Mouse (Mus musculus): ENCODE results near the gene Psmb5. TPM values are rescaled to one million over a fixed set of nuclear protein-coding genes. Genes with fewer than 3 reads are reported as not detected.
A peak's percentile ranks its signal among the peaks of the same experiment; 100 is the strongest.
"Not testable (repeated sequence)": the region's sequence is repeated elsewhere in the genome, so short reads cannot be mapped to it uniquely, and the experiment has no call there.

Psmb5 gene
- polyA plus RNA-seq, 1 experiment from 2014 or later = 424 TPM

- Histone ChIP-seq H3K4me1 (no peaks in the 10 kb centered on the region), H3K9me3 (replicated peaks) (no peaks in the 10 kb centered on the region), H3K27ac (no peak overlapping the region), H3K36me3 (peaks cover 30% of the 10 kb centered on the region), H3K9ac (no peak overlapping the region), H3K27me3 (no peaks in the 10 kb centered on the region), H3K4me3 (replicated peaks) (no peak overlapping the region), H3K4me2 (no peak overlapping the region)
- 69% methylated on average over 5 of the region's 5 CpGs for WGBS
- ATAC-seq (replicated peaks; ENCODE audit: low FRiP score) = no peak
Observed at GRCm38 (mm10) chr14:54628103-54628502, 10.3 kb upstream of the Psmb5 start.

- 71% methylated on average over 10 of the region's 10 CpGs for WGBS
Observed at GRCm38 (mm10) chr14:54624976-54625375, 7.2 kb upstream of the Psmb5 start.

GRCm38 (mm10) chr14:54623334-54623733, 5.5 kb upstream of the Psmb5 start:
- no peak overlapping the region for H3K9ac ChIP-seq
- H3K4me3 ChIP-seq (replicated peaks) = no peak overlapping the region
- no peak for ATAC-seq (replicated peaks; ENCODE audit: low FRiP score)
- WGBS = 84% methylated on average over 6 of the region's 6 CpGs
- H3K27me3 ChIP-seq = no peaks in the 10 kb centered on the region
- H3K4me1 ChIP-seq = no peaks in the 10 kb centered on the region
- H3K9me3 ChIP-seq (replicated peaks) = no peaks in the 10 kb centered on the region
- H3K36me3 ChIP-seq = no peaks in the 10 kb centered on the region
- no peak overlapping the region for H3K4me2 ChIP-seq
- H3K27ac ChIP-seq = no peak overlapping the region

More at GRCm38 (mm10) chr14:54624976-54625375, 7.2 kb upstream of the Psmb5 start:
- H3K9me3 ChIP-seq (replicated peaks) = no peaks in the 10 kb centered on the region
- H3K27me3 ChIP-seq = no peaks in the 10 kb centered on the region
- no peak overlapping the region for H3K27ac ChIP-seq
- H3K4me2 ChIP-seq = no peak overlapping the region
- H3K36me3 ChIP-seq = 0 out of 2 replicates have a peak, but pooled peaks cover under 1% of the 10 kb centered on the region
- no peaks in the 10 kb centered on the region for H3K4me1 ChIP-seq
- ATAC-seq (replicated peaks; ENCODE audit: low FRiP score) = no peak
- no peak overlapping the region for H3K4me3 ChIP-seq (replicated peaks)
- H3K9ac ChIP-seq = no peak overlapping the region

GRCm38 (mm10) chr14:54621133-54621532, 3.3 kb upstream of the Psmb5 start, which contains the start of gene Psmb11:
Psmb11 (plus strand) TSS chr14:54621433.
- Histone ChIP-seq H3K4me1 (peaks cover 11% of the 10 kb centered on the region), H3K9me3 (replicated peaks) (no peaks in the 10 kb centered on the region), H3K36me3 (peaks cover 4% of the 10 kb centered on the region), H3K4me2 (no peak within 1 kb of the TSS), H3K27ac (no peak within 1 kb of the TSS), H3K4me3 (replicated peaks) (no peak within 1 kb of the TSS), H3K9ac (no peak within 1 kb of the TSS), H3K27me3 (no peaks in the 10 kb centered on the region)
- no peak for ATAC-seq (replicated peaks; ENCODE audit: low FRiP score)
- 80% methylated on average over 1 of the region's 1 CpGs for WGBS

DNA sequence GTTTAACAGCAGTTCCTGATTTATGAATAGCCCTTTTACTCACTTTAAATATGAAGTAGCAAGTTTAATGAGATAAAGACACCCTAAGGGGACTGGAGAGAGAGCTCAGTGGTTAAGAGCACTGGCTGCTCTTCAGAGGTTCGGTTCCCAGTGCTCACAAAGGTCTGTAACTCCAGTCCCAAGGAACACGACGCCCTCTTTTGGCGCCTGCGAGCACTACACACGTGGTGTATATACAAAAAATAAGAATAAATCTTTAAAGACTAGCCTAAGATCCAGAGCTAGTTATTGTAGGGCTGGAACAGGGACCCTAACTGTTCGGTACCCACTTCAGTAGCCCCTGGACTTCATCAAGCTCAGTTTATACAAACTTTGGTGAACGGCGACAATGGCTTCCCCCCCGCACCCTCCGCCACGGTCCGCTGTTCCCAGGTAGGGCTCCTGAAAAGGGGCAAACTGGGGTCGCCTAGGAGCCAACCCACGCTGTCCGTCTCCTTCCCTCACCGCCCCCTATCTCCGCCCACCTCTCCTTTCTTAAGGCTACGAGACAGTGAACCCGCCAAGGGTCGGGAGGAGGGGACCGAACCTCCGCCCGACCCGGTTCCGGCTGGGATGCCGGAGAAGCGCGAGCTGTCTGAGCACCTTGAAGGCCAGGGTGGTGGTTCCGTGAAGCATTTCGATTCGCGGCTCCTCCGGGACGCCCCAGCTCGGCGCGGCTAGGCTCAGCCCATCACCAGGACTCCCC, 498 bp downstream of the Psmb5 start:
- H3K4me3 ChIP-seq (replicated peaks) = peak overlapping the region; percentile 86
- H3K4me2 ChIP-seq = peak overlapping the region; percentile 65
- ATAC-seq (replicated peaks; ENCODE audit: low FRiP score) = peak; percentile 55
- H3K4me1 ChIP-seq = peaks cover 12% of the 10 kb centered on the region
- WGBS = 1% methylated on average over 38 of the region's 38 CpGs
- H3K9me3 ChIP-seq (replicated peaks) = no peaks in the 10 kb centered on the region
- H3K27ac ChIP-seq = peak overlapping the region; percentile 87
- H3K9ac ChIP-seq = peak overlapping the region; percentile 89
- H3K27me3 ChIP-seq = no peaks in the 10 kb centered on the region
- peaks cover 35% of the 10 kb centered on the region for H3K36me3 ChIP-seq

GRCm38 (mm10) chr14:54616226-54616825, 1.5 kb downstream of the Psmb5 start:
- no peaks in the 10 kb centered on the region for H3K9me3 ChIP-seq (replicated peaks)
- peaks cover 43% of the 10 kb centered on the region for H3K36me3 ChIP-seq
- no peaks in the 10 kb centered on the region for H3K27me3 ChIP-seq
- WGBS = 91% methylated on average over 16 of the region's 16 CpGs
- peak overlapping the region; percentile 86 for H3K4me3 ChIP-seq (replicated peaks)
- no peak overlapping the region for H3K9ac ChIP-seq
- H3K27ac ChIP-seq = no peak overlapping the region
- no peak for ATAC-seq (replicated peaks; ENCODE audit: low FRiP score)
- peak overlapping the region; percentile 65; the same call in 1 of the 2 replicates for H3K4me2 ChIP-seq
- peaks cover 12% of the 10 kb centered on the region for H3K4me1 ChIP-seq

DNA sequence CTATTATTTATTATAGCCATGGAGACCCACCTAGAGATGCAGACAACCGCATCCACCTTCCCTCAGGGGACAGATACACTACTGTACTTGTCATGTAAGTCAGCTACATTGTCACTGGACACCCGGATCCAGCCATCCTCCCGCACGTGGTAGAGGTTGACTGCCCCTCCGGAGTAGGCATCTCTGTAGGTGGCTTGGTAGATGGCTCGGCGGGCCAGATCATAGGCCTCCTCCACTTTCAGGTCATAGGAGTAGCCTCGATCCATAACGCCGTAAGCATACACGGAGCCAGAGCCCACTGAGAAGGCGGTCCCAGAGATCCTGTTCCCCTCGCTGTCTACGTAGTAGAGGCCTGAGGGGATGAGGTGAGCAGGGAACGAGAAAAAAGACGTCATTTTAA, 3.7 kb downstream of the Psmb5 start:
- H3K9ac ChIP-seq; ATAC-seq (replicated peaks; ENCODE audit: low FRiP score): not testable (repeated sequence)

DNA sequence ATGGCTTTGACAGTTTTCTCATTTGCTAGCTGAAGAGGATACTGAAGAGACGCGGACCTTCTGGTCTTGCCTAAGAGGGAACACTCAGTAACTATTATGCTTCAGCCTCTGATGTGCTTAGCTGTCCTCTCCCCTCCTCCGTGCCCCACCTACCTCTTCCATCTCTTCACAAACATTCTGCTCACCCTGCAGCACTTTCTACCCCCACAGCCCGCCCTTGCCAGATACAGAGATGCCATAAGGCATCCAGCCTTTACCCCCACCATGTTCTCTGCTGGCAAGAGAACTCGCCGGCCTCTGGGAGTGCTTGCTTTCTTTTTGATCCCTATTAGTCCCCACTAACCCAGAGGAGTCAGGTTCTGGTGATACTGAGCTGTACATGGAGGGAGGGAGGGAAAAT, 7.2 kb downstream of the Psmb5 start:
- no peak for ATAC-seq (replicated peaks; ENCODE audit: low FRiP score)
- 81% methylated on average over 6 of the region's 6 CpGs for WGBS

More for the DNA sequence above, 3.7 kb downstream of the Psmb5 start:
- 87% methylated on average over 16 of the region's 16 CpGs for WGBS
- not testable (repeated sequence) for H3K4me2 ChIP-seq; H3K4me3 ChIP-seq (replicated peaks); H3K9me3 ChIP-seq (replicated peaks); H3K27ac ChIP-seq; H3K27me3 ChIP-seq
- Histone ChIP-seq H3K4me1 (peaks cover 14% of the 10 kb centered on the region), H3K36me3 (peaks cover 48% of the 10 kb centered on the region)

DNA sequence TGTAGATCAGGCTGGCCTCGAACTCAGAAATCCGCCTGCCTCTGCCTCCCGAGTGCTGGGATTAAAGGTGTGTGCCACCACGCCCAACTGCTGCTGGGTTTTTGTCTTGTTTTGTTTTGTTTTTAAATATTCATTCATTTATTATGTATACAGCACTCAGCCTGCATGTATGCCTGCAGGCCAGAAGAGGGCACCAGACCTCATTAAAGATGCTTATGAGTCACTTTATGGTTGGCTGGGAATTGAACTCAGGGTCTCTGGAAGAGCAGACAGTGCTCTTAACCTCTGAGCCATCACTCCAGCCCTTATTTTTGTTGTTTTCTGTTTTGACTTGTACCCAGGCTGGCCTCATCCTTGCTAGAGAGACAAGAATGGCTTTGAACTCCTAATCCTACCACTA, 7.9 kb downstream of the Psmb5 start:
- Histone ChIP-seq H3K9ac (no peak overlapping the region), H3K4me1 (peaks cover 9% of the 10 kb centered on the region), H3K4me2 (no peak overlapping the region), H3K36me3 (peaks cover 34% of the 10 kb centered on the region), H3K27me3 (no peaks in the 10 kb centered on the region), H3K9me3 (replicated peaks) (no peaks in the 10 kb centered on the region), H3K27ac (no peak overlapping the region), H3K4me3 (replicated peaks) (no peak overlapping the region)
- WGBS = 91% methylated on average over 4 of the region's 4 CpGs
- no peak for ATAC-seq (replicated peaks; ENCODE audit: low FRiP score)

More for the DNA sequence above, 7.2 kb downstream of the Psmb5 start:
- peaks cover 5% of the 10 kb centered on the region; the same call in 1 of the 2 replicates for H3K4me1 ChIP-seq
- H3K9me3 ChIP-seq (replicated peaks) = no peaks in the 10 kb centered on the region
- peaks cover 39% of the 10 kb centered on the region for H3K36me3 ChIP-seq
- H3K27me3 ChIP-seq = no peaks in the 10 kb centered on the region
- no peak overlapping the region for H3K4me2 ChIP-seq
- no peak overlapping the region for H3K27ac ChIP-seq
- no peak overlapping the region for H3K9ac ChIP-seq
- H3K4me3 ChIP-seq (replicated peaks) = no peak overlapping the region

DNA sequence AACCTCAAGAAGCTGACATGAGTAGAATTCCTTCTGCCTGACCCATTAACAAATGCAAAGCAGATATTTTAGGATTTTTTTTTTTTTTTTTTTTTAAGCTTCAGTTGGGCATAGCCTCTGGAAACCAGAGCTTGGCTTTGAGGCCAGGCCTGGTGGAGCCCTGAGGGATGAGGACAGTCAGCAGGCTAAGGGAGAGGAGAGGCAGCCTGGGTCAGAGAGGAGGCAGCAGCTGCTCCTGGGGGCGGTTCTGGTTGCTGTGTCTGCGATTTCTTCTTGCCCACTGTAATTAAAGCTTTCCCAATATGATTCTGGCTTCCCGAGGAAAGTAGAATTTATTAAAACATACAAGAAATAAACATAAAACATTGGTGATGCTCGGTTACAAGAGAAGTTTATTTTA, 8.6 kb downstream of the Psmb5 start:
- 58% methylated on average over 4 of the region's 4 CpGs for WGBS
- H3K9me3 ChIP-seq (replicated peaks) = no peaks in the 10 kb centered on the region
- peaks cover 26% of the 10 kb centered on the region for H3K36me3 ChIP-seq
- no peak for ATAC-seq (replicated peaks; ENCODE audit: low FRiP score)
- no peak overlapping the region for H3K4me2 ChIP-seq
- no peak overlapping the region for H3K4me3 ChIP-seq (replicated peaks)
- H3K27ac ChIP-seq = no peak overlapping the region
- peaks cover 16% of the 10 kb centered on the region for H3K4me1 ChIP-seq
- no peaks in the 10 kb centered on the region for H3K27me3 ChIP-seq
- H3K9ac ChIP-seq = no peak overlapping the region

DNA sequence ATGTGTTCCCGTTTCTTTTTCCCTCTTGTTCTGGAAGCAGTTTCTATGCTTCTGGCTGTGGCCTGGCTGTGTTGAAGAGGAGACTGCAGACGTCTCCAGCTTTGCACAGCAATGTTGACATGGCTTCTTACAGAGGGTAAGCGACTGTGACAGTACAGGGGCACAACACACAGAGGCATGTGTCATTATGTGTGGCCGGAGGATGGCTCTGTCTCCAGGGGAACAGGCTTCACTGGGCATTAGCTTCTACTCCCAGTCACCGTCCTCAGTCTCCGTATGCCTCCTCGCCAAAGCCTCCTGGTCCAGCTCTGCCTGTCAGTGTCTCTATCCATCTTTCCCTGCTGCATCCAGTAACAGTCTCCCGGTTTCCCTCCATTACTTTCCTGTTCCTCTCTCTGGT, 10.6 kb downstream of the Psmb5 start:
- peak overlapping the region; percentile 24; the same call in 1 of the 2 replicates for H3K27ac ChIP-seq
- H3K27me3 ChIP-seq = no peaks in the 10 kb centered on the region
- ATAC-seq (replicated peaks; ENCODE audit: low FRiP score) = no peak
- H3K4me2 ChIP-seq = no peak overlapping the region
- WGBS = 53% methylated on average over 8 of the region's 8 CpGs
- no peak overlapping the region for H3K4me3 ChIP-seq (replicated peaks)
- no peak overlapping the region for H3K9ac ChIP-seq
- peaks cover 13% of the 10 kb centered on the region for H3K36me3 ChIP-seq
- no peaks in the 10 kb centered on the region for H3K9me3 ChIP-seq (replicated peaks)
- H3K4me1 ChIP-seq = peaks cover 22% of the 10 kb centered on the region

DNA sequence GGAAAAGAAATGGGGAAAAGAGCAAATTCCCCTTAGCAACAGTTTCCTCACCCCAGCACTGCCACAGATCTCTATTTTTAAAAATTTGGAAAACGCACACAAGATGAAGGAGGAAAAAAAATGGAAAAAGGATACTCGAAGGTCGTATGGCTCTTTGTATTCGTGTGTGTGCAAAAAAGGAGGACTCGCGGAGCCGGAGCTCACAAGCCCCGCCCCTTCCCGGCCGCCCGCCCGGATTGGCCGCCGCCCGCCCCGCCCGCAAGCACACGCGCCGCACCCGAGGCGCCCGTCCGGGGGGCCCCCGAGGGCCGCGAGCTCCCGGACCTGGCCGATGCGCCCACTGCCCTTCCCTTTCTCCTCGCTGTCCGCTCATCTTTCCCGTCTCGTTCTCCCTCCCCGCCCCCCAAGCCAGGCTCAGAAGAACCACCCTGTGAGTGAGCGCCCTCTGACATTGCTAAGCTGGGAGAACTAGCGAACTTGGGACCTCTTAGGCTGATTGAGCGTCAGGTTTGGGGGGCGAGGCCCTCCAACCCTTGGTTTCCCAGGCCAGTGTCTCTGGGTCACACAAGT, 12.0 kb downstream of the Psmb5 start, which contains the start of gene 4931414P19Rik:
4931414P19Rik (minus strand) TSS at position 242 of the 570 bp plus-strand sequence.
- ATAC-seq (replicated peaks; ENCODE audit: low FRiP score) = peak; percentile 67
- peak within 1 kb of the TSS; percentile 41 for H3K9ac ChIP-seq

More for the DNA sequence above, 12.0 kb downstream of the Psmb5 start, which contains the start of gene 4931414P19Rik:
- under 1% methylated on average over 37 of the region's 39 CpGs for WGBS
- no peaks in the 10 kb centered on the region for H3K27me3 ChIP-seq
- peaks cover 22% of the 10 kb centered on the region for H3K4me1 ChIP-seq
- peak within 1 kb of the TSS; percentile 83 for H3K27ac ChIP-seq
- H3K4me2 ChIP-seq = peak within 1 kb of the TSS; percentile 65
- H3K4me3 ChIP-seq (replicated peaks) = peak within 1 kb of the TSS; percentile 51
- H3K9me3 ChIP-seq (replicated peaks) = no peaks in the 10 kb centered on the region
- H3K36me3 ChIP-seq = peaks cover under 1% of the 10 kb centered on the region; the same call in 1 of the 2 replicates

Data from kidney, embryonic 15.5 days (tissue).